Mouse (Mus musculus) forebrain, embryonic 11.5 days (tissue): ENCODE results near the gene Pde4d. TPM values are rescaled to one million over a fixed set of nuclear protein-coding genes. Genes with fewer than 3 reads are reported as not detected.

ENCODE experiments used
- ATAC-seq: fragments of 200-750 bp; cut with Nextera tagmentation; replicated peaks from 2 replicates; pipeline ENCODE4 v1.8.0; 2017; ENCODE audit warnings: moderate TSS enrichment; ENCODE audit not compliant: low FRiP score
- DNase-seq: peaks from one replicate; pipeline ENCODE4 v3.0.0-alpha.2; 2017; ENCODE audit warnings: low spot score
- H3K27ac ChIP-seq: fragments of 300-500 bp; sonication (generic); 2 replicates; pipeline ENCODE4 v1.5.1; 2014; ENCODE audit warnings: low read depth, low read length
- H3K27me3 ChIP-seq: fragments of 300-500 bp; sonication (generic); 2 replicates; pipeline ENCODE4 v1.6.1; 2014; ENCODE audit warnings: mild to moderate bottlenecking, low read length, mixed read lengths; ENCODE audit not compliant: control insufficient read depth, insufficient read depth
- H3K36me3 ChIP-seq: fragments of 300-500 bp; sonication (generic); 2 replicates; pipeline ENCODE4 v1.6.1; 2014; ENCODE audit warnings: mild to moderate bottlenecking, low read length, moderate library complexity, mixed read lengths; ENCODE audit not compliant: control insufficient read depth, insufficient read depth
- H3K4me1 ChIP-seq: fragments of 300-500 bp; sonication (generic); replicated peaks from 2 replicates; pipeline ENCODE4 v1.6.1; 2014; ENCODE audit warnings: low read length, mixed read lengths; ENCODE audit not compliant: control insufficient read depth, insufficient read depth
- H3K4me2 ChIP-seq: fragments of 300-500 bp; sonication (generic); 2 replicates; pipeline ENCODE4 v1.6.1; 2014; ENCODE audit warnings: low read depth, mild to moderate bottlenecking, low read length, moderate library complexity, mixed read lengths; ENCODE audit not compliant: severe bottlenecking
- H3K4me3 ChIP-seq: fragments of 300-500 bp; sonication (generic); 2 replicates; pipeline ENCODE4 v1.5.1; 2014; ENCODE audit warnings: low read depth, low read length
- H3K9ac ChIP-seq: fragments of 300-500 bp; sonication (generic); 2 replicates; pipeline ENCODE4 v1.6.1; 2014; ENCODE audit warnings: low read length
- H3K9me3 ChIP-seq: fragments of 300-500 bp; sonication (generic); 2 replicates; pipeline ENCODE4 v1.6.1; 2016; ENCODE audit warnings: low read length, mixed read lengths; ENCODE audit not compliant: control insufficient read depth
- WGBS: fragments of 180-500 bp; shearing (Covaris S2); extraction: QIAGEN DNeasy Blood & Tissue Kit; methylation state at CpG from one replicate; pipeline ENCODE4 v1.1.7; 2014; 5-methylcytosine and 5-hydroxymethylcytosine counted together
- polyA plus RNA-seq: library from polyadenylated mRNA; unstranded; fragments of >200 nt; fragmentation: Nextera tagmentation; extraction: Ambion mirVana; gene quantifications from 2 replicates; pipeline ENCODE4 v1.2.1, GENCODE M21; 2014

The Pde4d gene
- polyA plus RNA-seq, 1 experiment from 2014 or later = 11.9 TPM

- DNase-seq (peak; percentile 71), ATAC-seq (peak; percentile 80)
- Histone ChIP-seq H3K9ac (peak overlapping the region; percentile 50), H3K36me3 (no peaks in the 10 kb centered on the region), H3K4me2 (peak overlapping the region; percentile 78), H3K9me3 (no peaks in the 10 kb centered on the region), H3K4me1 (no peaks in the 10 kb centered on the region; the same call in 1 of the 2 replicates), H3K27ac (peak overlapping the region; percentile 0; the same call in 1 of the 2 replicates), H3K4me3 (peak overlapping the region; percentile 41), H3K27me3 (no peaks in the 10 kb centered on the region)
- under 1% methylated on average over 29 of the region's 29 CpGs for WGBS
Measured at GRCm38 (mm10) chr13:109685296-109686115, 1235.8 kb downstream of the Pde4d start.

- Histone ChIP-seq H3K27ac (no peak overlapping the region), H3K4me3 (peak overlapping the region; percentile 41), H3K36me3 (no peaks in the 10 kb centered on the region), H3K4me1 (no peaks in the 10 kb centered on the region; the same call in 1 of the 2 replicates), H3K9ac (peak overlapping the region; percentile 50), H3K27me3 (no peaks in the 10 kb centered on the region), H3K9me3 (no peaks in the 10 kb centered on the region), H3K4me2 (peak overlapping the region; percentile 78)
- DNase-seq (no peak), ATAC-seq (no peak; the same call in 1 of the 2 replicates)
- WGBS = 32% methylated on average over 4 of the region's 4 CpGs
Measured at GRCm38 (mm10) chr13:109686116-109686876, 1236.5 kb downstream of the Pde4d start.

GRCm38 (mm10) chr13:109686906-109687305 is 1237.2 kb downstream of the Pde4d start:
- no peak overlapping the region for H3K27ac ChIP-seq
- no peaks in the 10 kb centered on the region for H3K9me3 ChIP-seq
- H3K4me1 ChIP-seq = no peaks in the 10 kb centered on the region; the same call in 1 of the 2 replicates
- DNase-seq = no peak
- 69% methylated on average over 3 of the region's 3 CpGs for WGBS
- ATAC-seq = no peak
- H3K4me3 ChIP-seq = no peak overlapping the region
- H3K9ac ChIP-seq = no peak overlapping the region
- 0 out of 2 replicates have a peak overlapping the region, but pooled peaks have one; percentile 18 for H3K4me2 ChIP-seq
- H3K36me3 ChIP-seq = no peaks in the 10 kb centered on the region
- no peaks in the 10 kb centered on the region for H3K27me3 ChIP-seq

- H3K36me3 ChIP-seq = no peaks in the 10 kb centered on the region
- no peak overlapping the region for H3K9ac ChIP-seq
- H3K4me2 ChIP-seq = no peak overlapping the region
- no peak for DNase-seq
- no peak for ATAC-seq
- 94% methylated on average over 2 of the region's 2 CpGs for WGBS
- no peaks in the 10 kb centered on the region for H3K27me3 ChIP-seq
- H3K4me1 ChIP-seq = no peaks in the 10 kb centered on the region; the same call in 1 of the 2 replicates
- no peak overlapping the region for H3K4me3 ChIP-seq
- H3K27ac ChIP-seq = no peak overlapping the region
- no peaks in the 10 kb centered on the region for H3K9me3 ChIP-seq
Measured at GRCm38 (mm10) chr13:109688195-109688594, 1238.4 kb downstream of the Pde4d start.

- WGBS = 91% methylated on average over 3 of the region's 3 CpGs
- Histone ChIP-seq H3K9ac (no peak overlapping the region), H3K36me3 (no peaks in the 10 kb centered on the region), H3K4me1 (no peaks in the 10 kb centered on the region; the same call in 1 of the 2 replicates), H3K27ac (no peak overlapping the region), H3K9me3 (no peaks in the 10 kb centered on the region), H3K4me2 (no peak overlapping the region), H3K4me3 (no peak overlapping the region), H3K27me3 (no peaks in the 10 kb centered on the region)
- ATAC-seq (no peak), DNase-seq (no peak)
Measured at GRCm38 (mm10) chr13:109689176-109689575, 1239.4 kb downstream of the Pde4d start.

GRCm38 (mm10) chr13:109690558-109690957 is 1240.8 kb downstream of the Pde4d start:
- Histone ChIP-seq H3K27me3 (no peaks in the 10 kb centered on the region), H3K4me1 (no peaks in the 10 kb centered on the region), H3K4me3 (no peak overlapping the region), H3K4me2 (no peak overlapping the region), H3K9me3 (no peaks in the 10 kb centered on the region), H3K36me3 (no peaks in the 10 kb centered on the region), H3K9ac (no peak overlapping the region), H3K27ac (no peak overlapping the region)
- ATAC-seq (no peak), DNase-seq (no peak)
- 82% methylated on average over 5 of the region's 5 CpGs for WGBS

- no peaks in the 10 kb centered on the region for H3K36me3 ChIP-seq
- H3K27me3 ChIP-seq = no peaks in the 10 kb centered on the region
- 74% methylated on average over 3 of the region's 3 CpGs for WGBS
- no peak overlapping the region for H3K27ac ChIP-seq
- no peaks in the 10 kb centered on the region for H3K4me1 ChIP-seq
- DNase-seq (no peak), ATAC-seq (no peak)
- no peaks in the 10 kb centered on the region for H3K9me3 ChIP-seq
- no peak overlapping the region for H3K4me2 ChIP-seq
- H3K9ac ChIP-seq = no peak overlapping the region
- H3K4me3 ChIP-seq = no peak overlapping the region
Measured at GRCm38 (mm10) chr13:109692851-109693250, 1243.1 kb downstream of the Pde4d start.

GRCm38 (mm10) chr13:109693769-109694168 is 1244.0 kb downstream of the Pde4d start:
- ATAC-seq = no peak
- WGBS = 85% methylated on average over 2 of the region's 2 CpGs
- H3K4me2 ChIP-seq = no peak overlapping the region

More at GRCm38 (mm10) chr13:109693769-109694168, 1244.0 kb downstream of the Pde4d start:
- Histone ChIP-seq H3K4me3 (no peak overlapping the region), H3K36me3 (no peaks in the 10 kb centered on the region), H3K9ac (no peak overlapping the region), H3K9me3 (no peaks in the 10 kb centered on the region), H3K27me3 (no peaks in the 10 kb centered on the region), H3K4me1 (no peaks in the 10 kb centered on the region), H3K27ac (no peak overlapping the region)
- DNase-seq = no peak
